Comparison of ENCODE assay signal across 16 mouse cellular contexts in the genomic region with DNA sequence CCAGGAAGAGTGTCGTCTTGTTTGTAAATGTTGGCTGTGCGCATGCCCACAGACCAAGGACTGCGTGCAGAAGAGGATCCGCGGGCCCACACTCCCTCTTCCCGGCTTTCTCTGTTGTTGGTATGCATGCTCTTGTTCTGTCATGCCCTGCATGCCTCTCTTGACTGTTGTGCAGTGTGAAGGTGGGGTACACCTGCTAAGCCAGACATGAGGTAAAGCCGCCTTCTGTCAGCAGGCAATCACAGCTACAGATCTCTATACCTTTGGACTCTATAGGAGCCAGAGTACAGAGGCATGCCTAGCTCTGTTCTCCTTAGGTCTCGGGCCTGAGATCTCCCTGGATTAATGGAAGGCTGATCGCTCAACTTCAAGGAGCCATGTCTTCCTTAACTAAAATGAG.
"Had no signal": no experiment of that assay in that cellular context is flagged by ENCODE, and none has a peak within 500 bp of the region (broad histone marks: within the 10 kb centered on the region; RNA-seq: fewer than 3 reads in every experiment).

No protein-coding gene starts in this region.

- H3K27ac ChIP-seq: kidney, postnatal 0 days; liver, embryonic 12.5 days; liver, embryonic 15.5 days; lung, embryonic 15.5 days had no signal

- H3K27me3 ChIP-seq: liver, embryonic 12.5 days; liver, embryonic 15.5 days; lung, embryonic 15.5 days; megakaryocyte, embryonic 14.5 days had no signal

- H3K9ac ChIP-seq: liver, embryonic 12.5 days; liver, embryonic 15.5 days; lung, embryonic 15.5 days had no signal

- H3K4me2 ChIP-seq: liver, embryonic 12.5 days; liver, embryonic 15.5 days; lung, embryonic 15.5 days; midbrain, embryonic 11.5 days had no signal

- H3K9me3 ChIP-seq: liver, embryonic 12.5 days; liver, embryonic 15.5 days; lung, embryonic 15.5 days had no signal

- H3K4me1 ChIP-seq: liver, embryonic 15.5 days had no signal

- H3K4me3 ChIP-seq: liver, embryonic 12.5 days; liver, embryonic 15.5 days; lung, embryonic 15.5 days; megakaryocyte, embryonic 14.5 days had no signal

- H3K36me3 ChIP-seq: liver, embryonic 12.5 days; liver, embryonic 15.5 days; lung, embryonic 15.5 days had no signal

- ATAC-seq: inflammation-experienced regulatory T-cells, adult 6 months; liver, embryonic 12.5 days had no signal

- DNase-seq: kidney, adult 2 months; kidney, postnatal 36 days; liver; lung, adult 18-20 months; lung, postnatal 10 days; lung, postnatal 36 days; midbrain, embryonic 14.5 days; thymus, adult 18-20 months; thymus, postnatal 36 days had no signal
